Mouse (Mus musculus) right cerebral cortex, adult 2 months (tissue): Measurements from ENCODE around the gene Pus7.
A peak's percentile ranks its signal among the peaks of the same experiment; 100 is the strongest.

Experiments
- DNase-seq, 2 experiments: peaks; one replicate each; pipeline ENCODE4 v3.0.0; 2021 to 2022; ENCODE audit warnings: low spot score in 2 of 2

Gene Pus7

DNA sequence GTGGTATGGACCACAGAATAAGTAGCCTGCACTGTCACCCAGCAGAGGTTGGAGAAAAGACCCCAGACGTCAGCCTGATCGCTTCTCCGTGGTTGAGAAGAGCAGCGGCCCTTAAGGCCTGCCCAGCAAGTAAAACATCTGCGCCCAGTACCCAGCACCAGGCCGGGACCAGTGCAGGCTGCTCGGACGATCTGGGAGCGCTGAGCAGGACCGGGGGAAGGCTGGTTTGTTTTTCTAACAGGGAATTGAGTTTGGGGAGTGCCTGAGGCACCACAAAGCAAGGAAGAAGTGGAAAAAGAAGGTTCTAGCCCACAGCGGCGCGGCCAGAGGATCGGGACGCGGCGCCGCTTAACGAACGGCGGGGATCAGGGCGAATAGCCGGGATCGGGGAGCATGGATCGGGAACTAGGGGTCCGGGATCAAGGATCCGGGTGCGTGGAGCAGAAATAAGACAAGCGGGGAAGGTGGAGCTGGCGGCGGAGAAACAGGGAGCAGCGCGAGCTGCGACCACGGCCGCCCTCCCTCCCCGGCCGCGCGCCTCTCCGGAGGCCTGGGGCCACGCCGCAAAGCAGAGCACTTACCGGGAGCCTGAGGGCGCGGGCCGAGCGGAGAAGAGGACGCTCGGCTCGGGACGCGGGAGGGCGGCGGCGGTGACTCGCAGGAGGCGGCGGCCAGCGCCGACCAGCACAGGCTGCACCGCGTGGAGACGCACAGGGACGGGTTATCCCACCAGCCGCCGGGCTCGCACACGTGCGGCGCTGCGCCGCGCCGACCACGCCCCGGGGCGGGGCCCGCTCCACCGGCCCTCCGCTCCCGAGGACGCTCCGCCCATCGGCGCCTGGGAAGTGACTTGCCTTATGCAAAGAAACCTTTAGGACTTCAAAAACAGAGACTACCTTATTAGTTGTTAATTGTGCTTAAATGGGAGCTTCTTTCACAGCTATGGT, at the start of gene Pus7:
Pus7 (minus strand) TSS at position 781 of the 947 bp plus-strand sequence.
- peak; percentile 75 to 82 for DNase-seq

DNA sequence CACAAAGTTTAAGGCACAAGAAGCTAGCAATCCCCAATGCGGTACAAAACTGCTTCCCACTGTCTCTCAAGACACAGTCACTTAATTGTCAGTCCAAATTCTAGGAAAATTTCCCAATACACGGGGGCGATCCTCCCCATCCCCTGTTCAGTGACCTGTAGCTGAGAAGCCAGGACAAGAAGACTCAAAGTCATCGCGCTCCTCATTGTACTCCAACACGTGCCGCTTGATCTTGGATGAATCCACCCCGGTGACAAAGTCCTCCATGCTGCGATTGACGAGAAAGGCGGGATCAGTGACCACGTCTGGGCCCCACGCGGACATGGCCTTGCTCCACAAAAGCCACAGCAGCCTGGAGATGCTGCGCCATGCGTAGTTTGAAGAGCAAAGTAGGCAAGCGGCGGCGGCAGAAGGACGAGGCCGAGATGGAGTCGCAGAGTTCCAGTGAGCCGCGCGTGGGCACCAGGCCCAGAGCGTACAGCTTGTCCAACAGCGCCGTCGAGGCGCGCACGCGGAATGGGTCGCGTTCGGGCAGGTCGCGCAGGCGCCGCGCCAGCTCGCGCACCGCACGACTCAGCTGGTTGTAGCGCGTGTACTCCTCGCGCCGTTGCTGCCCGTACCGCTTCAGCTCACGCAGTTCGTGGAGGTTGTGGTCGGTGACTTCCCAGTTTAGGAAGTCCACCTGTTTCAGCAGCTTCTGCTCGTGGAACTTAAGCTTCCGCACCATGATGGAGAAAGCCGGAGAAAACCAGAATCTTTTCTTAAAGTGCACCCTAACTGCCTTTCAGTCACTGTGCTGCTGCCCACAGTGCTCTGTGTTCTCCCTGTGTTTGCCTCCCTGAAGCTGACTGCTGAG, 47.6 kb upstream of the Pus7 start:
- DNase-seq = peak; percentile 13 to 26

DNA sequence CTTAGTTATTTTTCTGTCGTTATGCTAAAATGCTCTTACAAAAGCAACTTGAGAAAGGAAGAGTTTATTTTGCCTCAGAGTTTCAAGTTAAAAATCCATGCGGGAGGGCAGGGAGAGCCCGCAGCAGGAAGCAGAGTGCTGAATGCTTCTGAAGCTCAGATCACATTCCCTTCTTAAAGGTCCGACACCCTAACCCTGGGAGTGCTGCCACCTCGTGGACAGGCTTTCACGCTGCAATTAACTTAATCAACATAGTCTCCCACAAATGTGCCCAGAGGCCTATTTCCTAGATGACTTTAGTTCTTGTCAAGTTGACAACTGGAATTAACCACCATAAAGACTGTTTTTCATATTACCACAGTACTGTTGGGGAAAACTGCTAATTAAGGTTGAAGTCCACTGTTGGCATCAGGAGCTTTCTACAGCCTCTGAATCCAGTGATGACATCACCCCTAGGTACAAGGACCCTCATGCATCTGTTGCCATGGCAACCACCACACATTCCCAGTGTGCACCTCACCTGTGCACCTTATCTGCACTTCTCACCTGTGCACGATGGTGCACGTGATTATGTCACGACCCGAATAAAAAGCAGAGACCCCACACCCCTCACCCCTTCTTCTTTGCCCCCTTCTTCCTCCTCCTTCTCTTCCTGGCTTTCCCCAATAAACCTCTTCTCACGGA, 43.0 kb upstream of the Pus7 start:
- DNase-seq = peak; percentile 20 to 58

GRCm38 (mm10) chr5:23824171-23824733, 40.7 kb upstream of the Pus7 start:
- no peak for DNase-seq

GRCm38 (mm10) chr5:23822306-23822705, 38.8 kb upstream of the Pus7 start:
- no peak for DNase-seq

GRCm38 (mm10) chr5:23816681-23817080, 33.2 kb upstream of the Pus7 start:
- DNase-seq = no peak

DNA sequence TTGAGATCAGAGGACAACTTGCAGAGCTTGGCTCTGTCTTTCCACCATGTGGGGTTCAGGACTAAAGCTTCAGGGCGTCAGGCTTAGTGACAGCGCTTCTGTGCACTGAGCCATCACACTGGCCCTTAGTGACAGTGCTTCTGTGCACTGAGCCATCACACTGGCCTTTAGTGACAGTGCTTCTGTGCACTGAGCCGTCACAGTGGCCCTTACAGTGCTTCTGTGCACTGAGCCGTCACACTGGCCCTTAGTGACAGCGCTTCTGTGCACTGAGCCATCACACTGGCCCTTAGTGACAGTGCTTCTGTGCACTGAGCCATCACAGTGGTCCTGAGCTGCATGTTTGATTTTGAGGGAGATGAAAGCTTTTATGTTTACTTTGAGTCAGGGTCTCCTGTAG, 31.3 kb upstream of the Pus7 start:
- DNase-seq = no peak

GRCm38 (mm10) chr5:23792726-23793125, 9.2 kb upstream of the Pus7 start:
- DNase-seq = no peak

- DNase-seq = no peak
Measured at GRCm38 (mm10) chr5:23789078-23789612, 5.6 kb upstream of the Pus7 start.

- DNase-seq = no peak
Measured at GRCm38 (mm10) chr5:23788390-23788830, 4.9 kb upstream of the Pus7 start.

DNA sequence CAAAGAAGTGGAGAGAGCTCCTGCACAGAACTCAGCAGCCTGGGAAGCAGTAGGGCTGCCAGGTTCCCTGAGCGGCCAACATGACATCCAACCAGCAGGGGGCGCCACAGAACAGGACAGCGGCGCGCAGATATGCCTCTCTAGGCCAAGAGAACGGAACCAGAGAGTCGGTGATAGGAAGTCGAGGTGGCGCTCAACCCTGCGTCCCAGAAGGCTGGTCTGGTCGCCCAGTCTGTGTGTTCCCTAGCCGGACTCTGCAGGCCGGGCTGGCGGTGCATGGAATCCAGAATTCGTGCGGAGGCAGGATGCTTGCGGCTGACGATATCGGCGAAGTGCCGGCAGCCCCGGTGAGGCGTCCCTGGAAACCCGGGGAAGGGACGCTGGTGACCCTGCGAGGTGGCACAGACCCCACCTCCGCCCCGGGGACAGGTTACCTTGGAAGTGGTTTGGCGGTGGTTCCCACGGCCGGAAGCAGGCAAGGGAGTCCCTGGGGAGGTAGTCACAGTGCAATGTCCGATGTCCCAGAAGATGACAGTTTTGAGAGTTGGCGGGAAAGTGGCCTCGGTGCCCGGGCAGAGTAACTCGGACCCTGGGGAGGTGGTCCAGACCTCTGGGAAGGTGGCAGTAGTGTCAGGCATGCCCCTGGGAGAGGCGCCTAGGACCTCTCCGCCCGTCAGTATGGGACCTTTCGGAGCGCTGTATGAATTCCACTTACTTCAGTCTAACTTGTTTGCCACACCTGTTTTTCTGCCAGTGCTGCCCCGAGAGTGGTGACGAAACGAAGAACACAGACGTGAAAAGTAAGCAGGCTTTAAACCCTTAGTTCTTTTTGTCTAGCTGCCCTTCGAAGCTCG, 4.3 kb upstream of the Pus7 start, which contains the start of gene Rint1:
Rint1 (plus strand) TSS at position 176 of the 854 bp plus-strand sequence.
- peak; percentile 97 to 99 for DNase-seq

GRCm38 (mm10) chr5:23782051-23782810, 1.3 kb downstream of the Pus7 start:
- no peak for DNase-seq

DNA sequence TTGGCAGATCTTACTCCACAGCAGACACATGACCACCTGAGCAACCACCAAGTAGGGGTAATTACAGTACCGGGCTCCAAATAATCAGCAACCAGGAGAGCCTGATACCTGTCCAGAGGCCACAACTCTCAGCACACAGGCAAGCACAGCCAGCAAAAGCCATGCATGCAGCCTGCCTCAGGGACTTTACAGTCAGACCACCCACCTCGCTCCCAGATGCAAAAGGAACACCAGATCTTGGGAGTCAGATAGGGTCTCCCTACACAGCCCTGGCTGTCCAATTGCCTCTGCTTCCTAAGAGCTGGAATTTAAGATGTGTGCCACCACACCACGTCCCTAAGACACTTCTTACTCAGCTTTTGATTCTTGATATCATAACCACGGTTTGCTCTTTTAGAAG, 2.3 kb downstream of the Pus7 start:
- no peak for DNase-seq

GRCm38 (mm10) chr5:23780516-23780915, 3.0 kb downstream of the Pus7 start:
- no peak for DNase-seq

DNA sequence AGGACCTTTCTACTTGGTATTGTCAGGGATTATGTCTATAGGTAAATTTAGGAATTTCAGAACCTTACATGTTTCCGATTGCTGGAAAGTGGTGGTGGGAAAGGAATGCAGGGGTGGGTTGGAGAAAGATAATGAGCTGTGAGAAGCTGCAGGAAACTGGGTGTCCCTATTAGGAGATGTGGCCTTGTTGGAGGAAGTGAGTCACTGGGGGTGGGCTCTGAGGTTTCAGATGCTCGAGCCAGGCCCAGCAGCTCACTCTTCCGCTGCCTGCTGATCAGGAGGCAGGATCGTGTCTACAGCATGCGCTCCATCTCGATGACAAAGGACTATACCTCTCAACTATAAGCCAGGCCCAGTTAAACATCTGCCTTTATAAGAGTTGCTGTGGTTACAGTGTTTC, 9.3 kb downstream of the Pus7 start:
- DNase-seq = no peak

DNA sequence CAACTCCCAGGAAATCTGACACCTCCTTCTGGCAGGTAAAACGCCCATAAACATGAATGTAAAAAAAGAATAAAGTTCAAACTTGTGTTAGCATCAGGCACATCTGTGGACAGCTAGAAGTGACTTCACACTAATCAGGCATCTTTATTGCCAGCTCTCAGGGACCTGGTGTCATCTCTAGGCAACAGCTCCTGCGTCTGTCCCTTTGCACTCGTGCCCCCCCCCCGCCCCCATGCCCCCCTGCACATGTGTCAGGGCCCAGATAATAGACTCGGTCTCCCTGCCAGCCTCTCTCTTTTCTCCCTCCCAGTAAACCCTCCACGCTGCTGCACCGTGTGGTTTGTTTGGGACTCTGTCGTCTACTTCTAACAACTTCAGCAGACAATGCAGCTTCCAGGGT, 12.4 kb downstream of the Pus7 start:
- DNase-seq = no peak

- peak; percentile 54 to 68 for DNase-seq
Measured at GRCm38 (mm10) chr5:23764557-23764956, 19.0 kb downstream of the Pus7 start.

DNA sequence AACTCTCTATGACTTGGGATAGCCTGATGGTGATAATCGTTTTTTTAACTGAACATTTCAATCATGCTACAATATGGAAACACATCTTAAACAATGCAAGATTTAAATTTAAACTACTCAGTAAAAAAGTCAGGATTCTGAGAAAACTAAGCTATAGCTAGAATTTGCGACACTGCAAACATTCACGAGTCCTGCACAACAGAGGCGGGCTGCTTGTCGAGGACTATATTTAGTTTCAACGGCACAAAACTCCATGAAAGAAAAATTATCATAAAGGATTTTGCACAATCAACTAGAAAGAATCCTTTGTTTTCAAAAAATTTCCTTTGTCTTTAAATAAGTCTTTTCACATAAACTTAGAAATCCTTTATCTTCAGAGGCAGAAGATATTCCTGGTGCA, 21.0 kb downstream of the Pus7 start:
- DNase-seq = no peak

GRCm38 (mm10) chr5:23758633-23759032, 24.9 kb downstream of the Pus7 start:
- peak; percentile 47 to 49 for DNase-seq
